Mouse (Mus musculus) heart, adult 2 months (tissue): ENCODE results near the gene Cdc42se2. TPM values are rescaled to one million over a fixed set of nuclear protein-coding genes. Genes with fewer than 3 reads are reported as not detected.
A peak's percentile ranks its signal among the peaks of the same experiment; 100 is the strongest.

ENCODE experiments used
- DNase-seq, 2 experiments: peaks; one replicate each; pipeline ENCODE4 v3.0.0; 2021
- H3K27ac ChIP-seq: fragments of 200-600 bp; 2 replicates; pipeline ENCODE4 v1.8.1; 2022
- H3K27me3 ChIP-seq: fragments of 200-500 bp; 2 replicates; pipeline ENCODE4 v1.6.1; 2012; ENCODE audit warnings: mild to moderate bottlenecking, low read length, inconsistent platforms, mixed read lengths; ENCODE audit not compliant: control insufficient read depth, insufficient read depth
- H3K36me3 ChIP-seq: fragments of 200-500 bp; 2 replicates; pipeline ENCODE4 v1.6.1; 2012; ENCODE audit warnings: low read length, inconsistent platforms; ENCODE audit not compliant: control insufficient read depth, insufficient read depth
- H3K4me1 ChIP-seq: fragments of 200-500 bp; 2 replicates; pipeline ENCODE4 v1.6.1; 2011; ENCODE audit warnings: low read length; ENCODE audit not compliant: control insufficient read depth, insufficient read depth
- H3K4me3 ChIP-seq: fragments of 200-600 bp; 2 replicates; pipeline ENCODE4 v1.8.1; 2022
- H3K79me2 ChIP-seq: fragments of 200-500 bp; replicated peaks from 2 replicates; pipeline ENCODE4 v1.6.1; 2012; ENCODE audit warnings: mild to moderate bottlenecking, inconsistent platforms, low read length, moderate library complexity, mixed read lengths; ENCODE audit not compliant: control insufficient read depth, insufficient read depth
- H3K9ac ChIP-seq: fragments of 200-500 bp; 2 replicates; pipeline ENCODE4 v1.6.1; 2012; ENCODE audit warnings: low read depth, mild to moderate bottlenecking, control low read depth, inconsistent platforms, low read length, mixed read lengths
- CTCF ChIP-seq: fragments of 200-600 bp; IDR thresholded peaks from 2 replicates; pipeline ENCODE4 v1.8.1; 2022; ENCODE audit warnings: antibody characterized with exemption, mild to moderate bottlenecking, moderate library complexity
- EP300 ChIP-seq: fragments of 200-500 bp; IDR thresholded peaks from 2 replicates; pipeline ENCODE4 v1.6.1; 2011; ENCODE audit warnings: low read depth, low read length, control low read depth; ENCODE audit not compliant: insufficient read depth
- POLR2A ChIP-seq: fragments of 200-500 bp; IDR thresholded peaks from 2 replicates; pipeline ENCODE4 v1.6.1; 2011; ENCODE audit warnings: mild to moderate bottlenecking, low read depth, low read length, control low read depth; ENCODE audit not compliant: insufficient read depth
- WGBS: fragments of 180-500 bp; shearing (Covaris S2); methylation state at CpG from one replicate; pipeline ENCODE4 v1.1.7; 2018; 5-methylcytosine and 5-hydroxymethylcytosine counted together
- intact Hi-C: fragments of 180-260 bp; cut with DNase I; formaldehyde crosslinking; loops from one replicate; pipeline ENCODE4 v1.15.1; 2025
- polyA plus RNA-seq: library from polyadenylated mRNA; depleted of rRNA; stranded (reverse); fragments of >200 nt; gene quantifications from 2 replicates; pipeline ENCODE4 v1.2.3, GENCODE M21; 2012
- total RNA-seq, 2 experiments: library from RNA; stranded (reverse); gene quantifications; 2 replicates each; pipeline ENCODE4 v1.2.3; 2021

The Cdc42se2 gene
- total and polyA plus RNA-seq, 3 experiments, result 22.0 to 24.7 (median 23.3) TPM

- WGBS, result 77% methylated on average over 4 of the region's 4 CpGs
- Histone ChIP-seq H3K4me1 (no peaks in the 10 kb centered on the region), H3K36me3 (no peaks in the 10 kb centered on the region), H3K27me3 (no peaks in the 10 kb centered on the region), H3K27ac (no peak overlapping the region), H3K9ac (no peak overlapping the region), H3K4me3 (no peak overlapping the region), H3K79me2 (no peaks in the 10 kb centered on the region)
- no peak for DNase-seq
- intact Hi-C loops, result no loop called here
- TF ChIP-seq CTCF (peak; percentile 28), POLR2A (no peak)
These were observed 38.3 kb upstream of the Cdc42se2 start for GRCm38 (mm10) chr11:54825774-54826173.

GRCm38 (mm10) chr11:54823467-54823866, 36.0 kb upstream of the Cdc42se2 start:
- H3K79me2 ChIP-seq, result no peaks in the 10 kb centered on the region
- 79% methylated on average over 4 of the region's 4 CpGs for WGBS
- no peaks in the 10 kb centered on the region for H3K36me3 ChIP-seq
- no peak for DNase-seq
- no peak for TF ChIP-seq EP300
- intact Hi-C loops, result no loop called here
- H3K27me3 ChIP-seq, result no peaks in the 10 kb centered on the region
- H3K9ac ChIP-seq, result no peak overlapping the region
- H3K27ac ChIP-seq, result no peak overlapping the region
- H3K4me3 ChIP-seq, result no peak overlapping the region
- H3K4me1 ChIP-seq, result no peaks in the 10 kb centered on the region

GRCm38 (mm10) chr11:54819489-54819888, 32.0 kb upstream of the Cdc42se2 start:
- DNase-seq, result no peak
- intact Hi-C loops, result no loop called here
- no peak overlapping the region for H3K9ac ChIP-seq
- H3K79me2 ChIP-seq, result no peaks in the 10 kb centered on the region
- H3K4me1 ChIP-seq, result no peaks in the 10 kb centered on the region
- TF ChIP-seq CTCF (no peak), POLR2A (no peak)
- H3K27ac ChIP-seq, result no peak overlapping the region
- H3K36me3 ChIP-seq, result no peaks in the 10 kb centered on the region
- no peaks in the 10 kb centered on the region for H3K27me3 ChIP-seq
- no peak overlapping the region for H3K4me3 ChIP-seq
- WGBS, result 85% methylated on average over 7 of the region's 7 CpGs

GRCm38 (mm10) chr11:54817449-54817848, 30.0 kb upstream of the Cdc42se2 start:
- WGBS, result 61% methylated on average over 4 of the region's 4 CpGs

GRCm38 (mm10) chr11:54815659-54816058, 28.2 kb upstream of the Cdc42se2 start:
- Histone ChIP-seq H3K79me2 (no peaks in the 10 kb centered on the region), H3K4me1 (no peaks in the 10 kb centered on the region), H3K27ac (no peak overlapping the region), H3K27me3 (no peaks in the 10 kb centered on the region), H3K36me3 (no peaks in the 10 kb centered on the region), H3K4me3 (no peak overlapping the region), H3K9ac (no peak overlapping the region)
- TF ChIP-seq EP300 (no peak), CTCF (no peak), POLR2A (no peak)
- intact Hi-C loops, result no loop called here
- DNase-seq, result no peak

More at GRCm38 (mm10) chr11:54817449-54817848, 30.0 kb upstream of the Cdc42se2 start:
- no peak for DNase-seq
- no peaks in the 10 kb centered on the region for H3K79me2 ChIP-seq
- TF ChIP-seq EP300 (no peak), CTCF (no peak), POLR2A (no peak)
- H3K9ac ChIP-seq, result no peak overlapping the region
- H3K36me3 ChIP-seq, result no peaks in the 10 kb centered on the region
- intact Hi-C loops, result no loop called here
- no peaks in the 10 kb centered on the region for H3K27me3 ChIP-seq
- H3K4me1 ChIP-seq, result no peaks in the 10 kb centered on the region
- no peak overlapping the region for H3K4me3 ChIP-seq
- H3K27ac ChIP-seq, result no peak overlapping the region

- Histone ChIP-seq H3K36me3 (no peaks in the 10 kb centered on the region), H3K79me2 (no peaks in the 10 kb centered on the region), H3K27ac (no peak overlapping the region), H3K27me3 (no peaks in the 10 kb centered on the region), H3K4me1 (no peaks in the 10 kb centered on the region), H3K4me3 (no peak overlapping the region), H3K9ac (no peak overlapping the region)
- TF ChIP-seq EP300 (no peak), CTCF (no peak), POLR2A (no peak)
- DNase-seq, result peak in 1 of 2 experiments; percentile 17
- intact Hi-C loops, result no loop called here
- 60% methylated on average over 8 of the region's 8 CpGs for WGBS
These were observed 25.5 kb upstream of the Cdc42se2 start for GRCm38 (mm10) chr11:54812812-54813516.
